Mouse (Mus musculus): Measurements from ENCODE around the gene Tspear.

DNA sequence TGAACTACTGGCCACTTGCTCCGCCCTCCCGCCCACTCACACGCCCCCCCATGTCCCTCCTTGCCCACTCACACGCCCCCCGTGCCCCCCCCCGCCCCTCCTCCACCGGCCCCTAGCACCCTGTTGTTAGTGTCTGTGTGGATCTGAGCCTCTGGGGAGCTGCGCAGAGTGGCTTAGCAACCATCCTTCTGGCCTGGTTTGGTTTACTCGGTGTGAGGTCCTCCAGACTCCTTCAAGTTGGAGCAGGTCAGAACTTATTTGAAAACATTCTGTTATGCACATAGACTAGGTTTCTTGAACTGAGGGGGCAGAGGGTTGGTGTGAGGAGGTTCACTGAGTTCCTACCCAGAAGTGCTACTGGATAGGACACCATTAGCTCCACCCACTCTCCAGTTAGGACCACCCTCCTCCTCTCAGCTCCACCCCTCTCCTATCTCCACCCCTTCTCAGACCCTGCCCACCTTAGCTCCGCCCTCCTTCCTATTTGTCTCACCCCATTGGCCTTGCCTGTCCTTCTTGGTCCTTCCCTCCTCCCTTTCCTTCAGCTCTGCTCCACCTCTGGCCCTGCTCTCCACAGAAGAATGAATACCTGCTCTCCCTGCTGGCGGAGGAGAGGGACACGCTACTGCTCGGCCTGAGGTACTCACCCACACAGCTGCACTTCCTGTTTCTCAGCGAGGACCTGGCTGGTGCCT lies 177.8 kb downstream of the Tspear start:
- TF ChIP-seq POLR2A (IDR thresholded peaks at IDR 0.05; ENCODE audit: insufficient read length, low read depth), result no peak
- TF ChIP-seq SRF (IDR thresholded peaks at IDR 0.05; ENCODE audit: control insufficient read depth, insufficient read length, low read depth), result no peak
- TF ChIP-seq TCF12 (IDR thresholded peaks at IDR 0.05; ENCODE audit: insufficient read depth, poor library complexity, severe bottlenecking), result no peak
- TF ChIP-seq USF1 (IDR thresholded peaks at IDR 0.05; ENCODE audit: low read depth), result no peak
- no peak for TF ChIP-seq MYOG (IDR thresholded peaks at IDR 0.05; ENCODE audit: control insufficient read depth in 1 of 3, insufficient read depth in 1 of 3, insufficient read length in 2 of 3, low read depth in 2 of 3)
- no peak for TF ChIP-seq CEBPB (IDR thresholded peaks at IDR 0.05; ENCODE audit: insufficient read depth, poor library complexity, severe bottlenecking)
- TF ChIP-seq MAX (IDR thresholded peaks at IDR 0.05; ENCODE audit: low read depth), result no peak
- TF ChIP-seq REST (IDR thresholded peaks at IDR 0.05; ENCODE audit: insufficient read depth, insufficient read length), result no peak
- TF ChIP-seq POLR2AphosphoS2 (IDR thresholded peaks at IDR 0.05; ENCODE audit: insufficient read length, low read depth), result no peak
- no peak for TF ChIP-seq E2F4 (IDR thresholded peaks at IDR 0.05; ENCODE audit: insufficient read depth)
- TF ChIP-seq MYOD1 (IDR thresholded peaks at IDR 0.05; ENCODE audit: control insufficient read depth in 1 of 3, insufficient read length in 2 of 3, low read depth in 2 of 3), result no peak
- TF ChIP-seq TCF3 (IDR thresholded peaks at IDR 0.05; ENCODE audit: insufficient read length, low read depth), result no peak

All from myocyte (in vitro differentiated cells).